Mouse (Mus musculus) left cerebral cortex, adult 2 months (tissue): ENCODE data around the gene Cyth1. TPM values are rescaled to one million over a fixed set of nuclear protein-coding genes. Genes with fewer than 3 reads are reported as not detected.

Source experiments
- DNase-seq, 2 experiments: peaks; one replicate each; pipeline ENCODE4 v3.0.0; 2021 to 2022; ENCODE audit warnings: low spot score in 2 of 2, mixed read lengths in 1 of 2; ENCODE audit errors: extremely low spot score in 1 of 2
- H3K27ac ChIP-seq: fragments of 200-600 bp; 2 replicates; pipeline ENCODE4 v1.8.1; 2022
- H3K4me3 ChIP-seq: fragments of 200-600 bp; 2 replicates; pipeline ENCODE4 v1.8.1; 2022
- CTCF ChIP-seq: fragments of 200-600 bp; IDR thresholded peaks from 2 replicates; pipeline ENCODE4 v1.8.1; 2022; ENCODE audit warnings: antibody characterized with exemption, mild to moderate bottlenecking, moderate library complexity
- intact Hi-C: fragments of 180-260 bp; cut with DNase I; formaldehyde crosslinking; loops from one replicate; pipeline ENCODE4 v1.15.1; 2025
- total RNA-seq, 2 experiments: library from RNA; stranded (reverse); gene quantifications; 2 replicates each; pipeline ENCODE4 v1.2.3; 2021

Gene Cyth1
- total RNA-seq, 2 experiments from 2014 or later: 65.2 to 69.3 TPM

DNA sequence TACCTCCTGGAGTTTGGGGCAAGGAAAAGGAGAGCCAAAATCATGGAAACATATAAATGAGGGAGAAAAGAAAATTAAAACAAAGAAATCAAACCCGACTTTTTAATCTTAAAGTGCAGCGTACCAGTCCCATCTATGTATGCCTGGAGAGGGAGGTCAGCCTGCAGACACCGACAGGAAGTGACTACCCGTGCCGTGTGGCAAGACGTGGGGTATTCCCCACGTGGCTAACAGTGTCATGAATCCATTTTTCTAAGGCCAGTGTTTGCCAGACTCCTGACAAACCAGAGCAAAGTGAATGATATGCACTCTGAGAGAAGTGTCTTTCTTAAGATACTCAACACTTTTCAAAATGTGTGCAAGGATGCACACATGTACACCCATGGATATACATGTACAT lies 68.2 kb downstream of the Cyth1 start:
- no peak for TF ChIP-seq CTCF
- intact Hi-C loops: no loop called here
- DNase-seq: no peak
- H3K4me3 ChIP-seq: no peak overlapping the region
- H3K27ac ChIP-seq: no peak overlapping the region

DNA sequence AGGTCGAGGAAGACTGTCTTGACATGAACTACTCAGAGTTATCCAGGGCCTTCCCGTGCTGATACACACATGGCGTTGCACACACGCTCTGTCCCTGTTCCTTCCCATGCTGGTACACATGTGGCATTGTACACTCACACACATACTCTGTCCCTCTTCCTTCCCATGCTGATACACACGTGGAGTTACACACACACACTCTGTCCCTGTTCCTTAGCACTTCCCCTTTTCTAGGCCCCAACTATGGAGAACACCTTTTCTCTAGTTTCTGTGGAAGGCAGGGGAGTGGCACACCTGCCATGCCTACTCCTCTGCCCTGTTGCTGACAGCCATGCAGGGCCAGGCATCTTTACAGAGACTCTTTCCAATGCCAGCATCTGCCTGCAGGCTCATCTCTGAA lies 70.2 kb downstream of the Cyth1 start:
- Histone ChIP-seq H3K27ac (no peak overlapping the region), H3K4me3 (no peak overlapping the region)
- intact Hi-C loops: no loop called here
- DNase-seq: no peak
- no peak for TF ChIP-seq CTCF

DNA sequence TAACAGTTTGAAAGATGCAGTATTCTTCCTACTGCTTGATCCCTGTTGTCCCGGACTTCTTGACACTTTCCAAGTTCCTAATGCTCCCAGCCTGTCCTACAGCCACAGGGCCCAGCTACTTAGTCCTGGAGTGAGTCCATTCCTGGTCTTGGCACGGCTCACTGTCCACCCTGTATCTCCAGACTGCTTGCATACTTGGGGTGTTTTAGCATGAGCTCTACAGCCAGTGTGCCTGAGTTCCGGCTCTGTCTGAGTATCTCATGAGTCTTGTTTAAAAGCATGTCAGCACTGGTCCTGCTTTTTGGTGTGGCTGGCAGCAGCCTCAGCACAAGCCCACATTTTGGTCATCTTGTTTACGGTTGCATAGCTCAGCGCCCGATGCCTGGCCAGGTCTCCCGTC lies 73.6 kb downstream of the Cyth1 start:
- intact Hi-C loops: no loop called here
- no peak overlapping the region for H3K27ac ChIP-seq
- H3K4me3 ChIP-seq: no peak overlapping the region
- TF ChIP-seq CTCF: no peak
- no peak for DNase-seq

DNA sequence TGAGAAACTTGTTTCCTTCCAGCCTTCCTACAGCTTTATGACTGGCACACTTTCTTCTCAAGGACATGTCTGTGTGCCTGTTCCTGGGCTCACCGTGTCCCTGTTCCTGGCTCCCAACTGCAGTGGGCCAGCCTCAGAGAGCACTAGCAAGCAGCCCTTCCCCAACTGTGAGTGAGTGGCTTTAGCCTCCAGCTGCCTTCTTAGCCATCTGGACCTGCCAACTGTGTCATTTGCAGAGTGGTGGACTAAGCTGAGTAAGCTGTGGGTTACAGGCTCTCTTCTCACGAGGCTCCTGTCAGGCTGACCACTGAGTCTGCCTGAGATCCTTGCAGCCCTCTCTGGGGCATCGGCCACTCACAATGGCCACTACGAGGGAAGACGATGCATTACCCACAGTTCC lies 75.6 kb downstream of the Cyth1 start:
- no peak overlapping the region for H3K4me3 ChIP-seq

DNA sequence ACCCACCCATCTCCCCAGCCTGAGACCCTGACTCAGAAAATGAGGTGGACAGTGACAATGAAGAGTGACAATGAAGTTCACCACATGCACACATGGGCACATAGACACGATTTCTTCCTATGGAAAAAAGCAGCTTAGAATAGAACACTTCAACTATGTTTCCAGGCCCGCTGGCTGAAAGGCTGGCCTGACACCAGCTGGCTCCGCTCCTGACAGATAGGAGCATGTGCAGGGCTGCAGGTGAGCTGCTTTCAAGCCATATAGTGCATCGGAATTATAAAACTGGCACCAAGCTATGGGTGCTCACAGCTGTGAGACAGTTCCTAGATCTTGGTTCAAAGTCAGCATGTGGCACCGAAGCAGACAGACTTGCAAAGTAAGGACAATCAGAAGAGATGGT lies 78.1 kb downstream of the Cyth1 start:
- TF ChIP-seq CTCF: no peak
- no peak overlapping the region for H3K27ac ChIP-seq
- H3K4me3 ChIP-seq: no peak overlapping the region
- DNase-seq: no peak
- intact Hi-C loops: no loop called here

More for the DNA sequence above, 75.6 kb downstream of the Cyth1 start:
- DNase-seq: no peak
- H3K27ac ChIP-seq: no peak overlapping the region
- no peak for TF ChIP-seq CTCF
- intact Hi-C loops: no loop called here

DNA sequence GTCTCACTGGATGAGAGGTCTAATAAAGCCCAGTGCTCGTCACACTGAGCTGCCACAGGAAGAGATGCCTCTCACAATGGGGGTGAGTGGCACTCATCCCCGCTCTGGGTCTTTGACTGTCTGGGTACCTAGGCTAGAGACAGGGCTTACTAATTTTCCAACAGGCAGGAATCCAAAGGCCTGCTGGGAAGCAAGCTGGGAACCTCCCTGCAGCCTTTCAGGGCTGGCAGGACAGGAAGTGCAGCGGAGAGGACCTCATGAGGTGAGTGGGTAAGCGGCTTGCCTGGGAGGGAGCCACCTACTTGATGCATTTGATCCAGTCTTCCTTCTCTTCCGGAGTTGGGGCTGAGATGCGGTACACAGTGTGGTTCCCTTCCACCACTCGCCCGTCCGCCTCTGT lies 79.7 kb downstream of the Cyth1 start:
- H3K27ac ChIP-seq: no peak overlapping the region
- no peak for TF ChIP-seq CTCF
- intact Hi-C loops: no loop called here
- no peak for DNase-seq
- H3K4me3 ChIP-seq: no peak overlapping the region

DNA sequence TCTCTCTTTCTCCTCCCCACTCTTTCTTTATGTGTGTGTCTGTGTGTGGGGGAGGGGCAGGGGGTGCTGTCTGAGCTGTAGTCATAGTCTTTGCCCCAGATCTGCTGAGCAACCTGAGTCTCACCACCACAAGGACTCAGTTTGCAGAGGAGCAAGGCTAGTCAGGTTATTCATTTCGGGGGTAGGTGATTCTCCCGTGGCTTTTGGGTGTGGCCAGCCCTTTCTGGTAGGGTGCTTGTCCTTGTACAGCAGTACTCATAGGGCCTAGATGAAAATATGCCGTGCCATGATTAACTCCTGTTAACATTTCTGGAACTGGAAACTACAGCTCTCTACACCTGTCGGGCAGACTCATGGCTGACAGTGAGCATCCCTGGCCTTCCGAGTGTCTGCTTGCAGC lies 81.8 kb downstream of the Cyth1 start:
- TF ChIP-seq CTCF: no peak
- no peak overlapping the region for H3K27ac ChIP-seq
- intact Hi-C loops: no loop called here

DNA sequence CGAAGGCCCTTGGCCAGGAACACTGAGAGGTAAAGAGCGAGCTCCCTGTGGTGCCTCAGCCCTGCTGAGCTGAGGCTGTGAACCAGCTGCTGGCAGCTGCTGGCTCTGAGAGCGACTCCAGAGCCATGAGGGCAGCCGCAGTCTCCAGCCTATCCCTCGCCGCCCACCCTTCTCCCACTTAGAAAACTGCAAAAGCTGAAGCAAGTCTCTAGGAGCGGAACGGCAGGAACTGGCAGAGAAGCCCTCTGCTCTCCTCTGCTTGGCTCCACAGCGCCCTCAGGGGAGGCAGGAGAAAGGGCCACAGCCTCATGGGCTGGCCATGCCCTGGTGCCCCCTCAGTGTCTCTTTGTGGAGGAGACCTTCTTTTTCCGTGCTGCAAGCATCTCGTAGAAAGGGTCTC lies 82.7 kb downstream of the Cyth1 start:
- intact Hi-C loops: no loop called here

More for the DNA sequence above, 81.8 kb downstream of the Cyth1 start:
- DNase-seq: no peak
- H3K4me3 ChIP-seq: no peak overlapping the region

DNA sequence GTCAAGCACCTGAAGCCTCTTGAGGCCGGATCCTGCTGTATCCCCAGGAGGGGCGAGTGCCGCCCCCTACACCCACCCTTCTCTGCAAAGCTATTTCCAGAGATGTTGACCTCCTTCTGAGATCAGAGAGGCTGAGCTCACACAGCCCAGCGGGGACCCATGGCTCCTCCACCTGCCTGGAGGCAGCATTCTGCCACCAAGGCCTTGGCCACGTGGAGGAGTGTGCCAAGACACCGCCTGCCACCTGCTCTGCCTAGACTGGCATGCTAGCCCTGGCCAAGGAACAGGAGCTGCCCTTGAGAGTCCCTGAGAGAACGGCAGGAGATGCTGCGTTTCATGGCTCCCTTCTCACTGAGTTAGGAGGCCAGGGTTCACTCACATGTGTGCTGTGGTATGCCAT lies 83.8 kb downstream of the Cyth1 start:
- no peak for TF ChIP-seq CTCF
- Histone ChIP-seq H3K4me3 (no peak overlapping the region), H3K27ac (no peak overlapping the region)
- DNase-seq: no peak
- intact Hi-C loops: no loop called here

More for the DNA sequence above, 82.7 kb downstream of the Cyth1 start:
- no peak overlapping the region for H3K4me3 ChIP-seq
- TF ChIP-seq CTCF: peak; percentile 11
- H3K27ac ChIP-seq: no peak overlapping the region
- DNase-seq: no peak

DNA sequence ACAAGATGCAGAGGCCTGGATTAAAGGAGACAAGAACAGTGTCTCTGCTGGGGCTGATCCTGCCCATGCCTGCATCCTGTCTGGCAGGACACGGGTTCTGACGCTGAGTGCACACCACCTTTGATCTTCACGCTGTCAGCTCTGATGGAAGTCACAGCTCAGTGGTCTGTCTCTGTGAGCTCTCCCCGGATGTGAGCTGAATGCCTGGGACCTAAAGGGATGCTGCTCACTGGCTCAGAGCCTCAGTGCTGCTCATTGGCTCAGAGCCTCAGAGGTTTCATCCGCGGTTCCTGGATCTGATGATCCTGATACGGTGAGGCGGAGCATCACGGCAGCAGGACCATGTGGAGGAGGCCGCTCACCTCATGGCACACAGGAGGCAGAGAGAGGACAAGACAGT lies 86.1 kb downstream of the Cyth1 start:
- Histone ChIP-seq H3K27ac (no peak overlapping the region), H3K4me3 (no peak overlapping the region)
- intact Hi-C loops: no loop called here
- no peak for DNase-seq
- no peak for TF ChIP-seq CTCF

DNA sequence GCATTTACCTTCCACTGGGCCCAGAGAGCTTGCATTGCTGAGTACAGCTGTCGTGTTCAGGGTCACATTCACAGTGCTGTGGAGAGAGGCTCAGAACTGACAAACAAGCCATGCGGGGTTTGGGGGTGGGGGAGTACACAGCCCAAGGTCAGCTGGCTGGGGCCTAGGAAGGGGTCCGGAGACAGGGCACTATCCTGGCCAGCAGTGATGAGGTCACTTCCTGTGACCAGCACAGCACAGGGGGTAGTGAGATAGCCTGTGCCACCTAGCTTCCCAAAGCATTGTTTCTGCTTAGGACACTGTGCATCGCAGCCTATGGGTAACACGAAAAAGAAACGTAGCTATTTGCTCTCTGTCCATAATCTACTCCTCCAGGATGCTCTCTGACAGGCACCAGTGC lies 87.2 kb downstream of the Cyth1 start:
- Histone ChIP-seq H3K27ac (no peak overlapping the region), H3K4me3 (no peak overlapping the region)
- DNase-seq: no peak
- intact Hi-C loops: no loop called here
- no peak for TF ChIP-seq CTCF

DNA sequence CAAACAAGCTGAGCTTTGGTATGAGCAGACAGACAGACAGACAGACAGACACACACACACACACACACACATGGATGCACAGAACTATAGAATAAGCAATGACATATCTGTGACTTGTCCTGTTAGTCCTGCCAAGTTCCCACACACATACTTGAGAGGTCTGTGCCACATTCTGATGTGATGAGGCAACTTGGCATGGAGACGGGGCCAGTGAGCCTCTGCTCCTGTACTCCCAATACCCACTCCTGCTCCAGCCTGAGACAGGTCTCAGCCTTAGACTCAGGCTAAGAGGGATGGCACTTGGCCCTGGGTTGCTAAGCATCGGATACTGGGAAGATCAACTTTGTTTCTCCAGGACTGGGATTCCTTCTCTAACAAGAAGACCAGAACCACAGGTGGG lies 87.6 kb downstream of the Cyth1 start:
- TF ChIP-seq CTCF: no peak
- Histone ChIP-seq H3K4me3 (no peak overlapping the region), H3K27ac (no peak overlapping the region)
- intact Hi-C loops: no loop called here
- DNase-seq: no peak

DNA sequence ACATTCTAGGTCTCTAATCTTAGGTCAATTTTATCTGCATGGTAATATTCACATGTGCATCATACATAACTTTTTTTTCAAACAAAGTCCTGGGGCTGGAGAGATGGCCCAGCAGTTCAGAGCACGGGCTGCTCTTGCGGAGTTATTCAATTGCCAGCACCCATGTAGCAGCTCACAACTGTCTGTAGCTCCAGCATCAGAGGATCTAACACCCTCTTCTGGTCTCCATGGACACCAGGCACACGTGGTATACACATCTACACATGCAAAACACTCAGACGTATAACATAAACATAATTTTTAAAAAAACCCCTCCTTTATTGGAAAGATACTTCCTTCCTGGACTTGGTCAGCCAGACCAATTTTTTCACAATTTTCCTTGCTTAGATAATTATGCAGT lies 89.6 kb downstream of the Cyth1 start:
- DNase-seq: no peak
- intact Hi-C loops: no loop called here
- Histone ChIP-seq H3K27ac (no peak overlapping the region), H3K4me3 (no peak overlapping the region)
- TF ChIP-seq CTCF: no peak

DNA sequence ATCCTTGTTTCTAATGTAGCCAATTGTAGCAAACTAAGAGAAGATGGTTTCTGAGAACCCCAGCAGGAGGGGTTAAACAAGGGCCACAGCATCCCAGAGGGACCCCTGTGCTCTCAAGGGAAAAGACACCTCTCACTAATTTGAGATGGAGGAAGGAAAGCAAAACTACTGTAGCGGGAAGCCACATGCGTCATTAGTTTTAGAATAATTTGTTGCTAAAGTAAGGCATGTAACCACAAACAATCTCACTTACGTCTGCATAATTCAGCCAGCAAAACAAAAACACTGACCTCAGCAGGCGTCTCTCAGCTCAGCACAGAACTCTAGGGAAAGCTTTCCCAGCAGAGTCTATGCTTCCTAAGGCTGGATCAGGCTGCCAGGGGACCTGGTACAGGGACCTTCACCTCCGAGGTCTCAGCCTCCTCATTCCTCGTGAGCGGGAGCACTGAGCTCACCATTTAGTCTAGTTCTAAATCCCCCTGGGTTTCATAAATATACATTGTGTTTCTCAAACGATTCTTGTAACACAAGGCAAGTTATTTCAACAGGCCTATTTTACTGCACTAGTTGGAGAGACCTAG lies 91.8 kb downstream of the Cyth1 start:
- no peak overlapping the region for H3K27ac ChIP-seq
- intact Hi-C loops: no loop called here
- no peak for TF ChIP-seq CTCF
- DNase-seq: no peak
- H3K4me3 ChIP-seq: no peak overlapping the region
